Mouse (Mus musculus) testis, adult 2 months (tissue): ENCODE data around the gene Rnf130.

Experiments
- CTCF ChIP-seq: fragments of 200-500 bp; IDR thresholded peaks from 2 replicates; pipeline ENCODE4 v1.5.1; 2012; ENCODE audit warnings: low read depth, mild to moderate bottlenecking, inconsistent platforms, low read length, moderate library complexity; ENCODE audit not compliant: control insufficient read depth, insufficient read depth, insufficient replicate concordance
- POLR2A ChIP-seq: fragments of 200-500 bp; IDR thresholded peaks from 2 replicates; pipeline ENCODE4 v1.6.1; 2012; ENCODE audit warnings: low read depth, mild to moderate bottlenecking, inconsistent platforms, low read length, moderate library complexity; ENCODE audit not compliant: control insufficient read depth

- TF ChIP-seq CTCF (no peak), POLR2A (no peak)
Observed at GRCm38 (mm10) chr11:50022085-50022484, 3.1 kb upstream of the Rnf130 start.
